Mouse (Mus musculus) myocyte (in vitro differentiated cells): ENCODE measurements at regions not wholly inside any gene's neighbourhood (a gene's known extent, or its start where the extent isn't known, plus 50 kb on each side); places are given as distances from the start of the nearest gene placed in this dataset.

Source experiments
- H3K27me3 ChIP-seq: one replicate; pipeline ENCODE4 v1.6.1; 2011; ENCODE audit not compliant: control insufficient read depth, insufficient read depth, insufficient read length
- H3K36me3 ChIP-seq: one replicate; pipeline ENCODE4 v1.6.1; 2011; ENCODE audit not compliant: control insufficient read depth, insufficient read depth
- H3K4me2 ChIP-seq: one replicate; pipeline ENCODE4 v1.6.1; 2011; ENCODE audit warnings: low read depth, control low read depth
- H3K4me3 ChIP-seq: one replicate; pipeline ENCODE4 v1.5.1; 2011; ENCODE audit warnings: mild to moderate bottlenecking, control low read depth, moderate library complexity
- H3K79me2 ChIP-seq: one replicate; pipeline ENCODE4 v1.6.1; 2011; ENCODE audit not compliant: control insufficient read depth, insufficient read depth
- H3ac ChIP-seq: one replicate; pipeline ENCODE4 v1.6.1; 2011; ENCODE audit not compliant: control insufficient read depth, insufficient read length
- CEBPB ChIP-seq: IDR thresholded peaks from 2 replicates; pipeline ENCODE4 v1.6.1; 2011; ENCODE audit warnings: mild to moderate bottlenecking, moderate library complexity; ENCODE audit not compliant: poor library complexity, insufficient read depth, severe bottlenecking
- E2F4 ChIP-seq: IDR thresholded peaks from one replicate; pipeline ENCODE4 v1.6.1; 2011; ENCODE audit warnings: mild to moderate bottlenecking, control low read depth, moderate library complexity; ENCODE audit not compliant: insufficient read depth
- MAX ChIP-seq: IDR thresholded peaks from one replicate; pipeline ENCODE4 v1.6.1; 2011; ENCODE audit warnings: low read depth, mild to moderate bottlenecking, control low read depth
- MYOD1 ChIP-seq, 3 experiments: IDR thresholded peaks; one replicate each; pipeline ENCODE4 v1.6.1; 2011; ENCODE audit warnings: control low read depth in 2 of 3, low read depth in 2 of 3, mild to moderate bottlenecking in 2 of 3, moderate library complexity in 1 of 3; ENCODE audit not compliant: insufficient read length in 2 of 3, control insufficient read depth in 1 of 3
- MYOG ChIP-seq, 3 experiments: IDR thresholded peaks; one replicate each; pipeline ENCODE4 v1.6.1; 2011; ENCODE audit warnings: control low read depth in 2 of 3, low read depth in 2 of 3, mild to moderate bottlenecking in 2 of 3; ENCODE audit not compliant: insufficient read length in 2 of 3, control insufficient read depth in 1 of 3, insufficient read depth in 1 of 3
- POLR2A ChIP-seq: IDR thresholded peaks from one replicate; pipeline ENCODE4 v1.6.1; 2011; ENCODE audit warnings: low read depth, mild to moderate bottlenecking, control low read depth, moderate library complexity; ENCODE audit not compliant: insufficient read length
- POLR2AphosphoS2 ChIP-seq: IDR thresholded peaks from one replicate; pipeline ENCODE4 v1.6.1; 2011; ENCODE audit warnings: low read depth, control low read depth; ENCODE audit not compliant: insufficient read length
- REST ChIP-seq: IDR thresholded peaks from one replicate; pipeline ENCODE4 v1.6.1; 2011; ENCODE audit warnings: mild to moderate bottlenecking, control low read depth, moderate library complexity; ENCODE audit not compliant: insufficient read depth, insufficient read length
- SRF ChIP-seq: IDR thresholded peaks from one replicate; pipeline ENCODE4 v1.6.1; 2011; ENCODE audit warnings: low read depth; ENCODE audit not compliant: control insufficient read depth, insufficient read length
- TCF12 ChIP-seq: IDR thresholded peaks from one replicate; pipeline ENCODE4 v1.6.1; 2011; ENCODE audit warnings: mild to moderate bottlenecking, control low read depth; ENCODE audit not compliant: poor library complexity, insufficient read depth, severe bottlenecking
- TCF3 ChIP-seq: IDR thresholded peaks from one replicate; pipeline ENCODE4 v1.6.1; 2011; ENCODE audit warnings: low read depth, control low read depth; ENCODE audit not compliant: insufficient read length
- USF1 ChIP-seq: IDR thresholded peaks from one replicate; pipeline ENCODE4 v1.6.1; 2011; ENCODE audit warnings: low read depth, mild to moderate bottlenecking, control low read depth, moderate library complexity

DNA sequence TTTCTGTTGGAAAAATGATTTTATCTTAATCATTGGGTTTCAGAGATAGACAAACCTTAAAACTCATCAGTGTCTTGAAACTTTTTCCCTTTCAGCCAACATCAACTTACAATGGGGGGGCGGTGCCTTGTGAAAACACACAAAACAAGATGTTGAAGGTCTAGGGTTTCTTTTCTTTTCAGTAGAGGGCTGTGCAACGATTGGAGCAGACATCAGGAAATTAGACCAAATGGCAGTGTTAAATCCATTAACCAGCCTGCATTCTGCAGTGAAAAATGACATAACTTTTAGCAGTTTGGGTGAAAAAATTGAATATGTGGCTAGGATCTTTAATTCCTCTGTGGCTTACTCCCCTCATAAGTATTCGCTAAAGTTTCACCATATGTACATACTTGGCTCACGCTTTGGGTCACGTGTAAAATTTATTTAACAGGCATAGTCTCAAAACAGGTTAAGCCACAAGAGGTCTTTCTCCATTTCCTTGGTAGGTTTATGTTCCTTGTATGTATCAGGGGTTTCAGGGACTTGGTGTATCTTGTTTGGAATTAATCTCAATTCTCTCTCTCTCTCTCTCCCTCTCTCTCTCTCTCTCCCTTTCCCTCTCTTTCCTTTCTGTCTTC is 296.8 kb downstream of the Flrt2 start:
- H3K4me3 ChIP-seq, result no peak overlapping the region
- no peak for TF ChIP-seq CEBPB
- TF ChIP-seq POLR2AphosphoS2, result no peak
- TF ChIP-seq MAX, result no peak
- TF ChIP-seq TCF12, result no peak
- no peaks in the 10 kb centered on the region for H3K27me3 ChIP-seq
- H3ac ChIP-seq, result no peak overlapping the region
- no peaks in the 10 kb centered on the region for H3K36me3 ChIP-seq
- no peaks in the 10 kb centered on the region for H3K79me2 ChIP-seq
- no peak overlapping the region for H3K4me2 ChIP-seq

GRCm38 (mm10) chr12:95994963-95995362 is 302.9 kb downstream of the Flrt2 start:
- Histone ChIP-seq H3K79me2 (no peaks in the 10 kb centered on the region), H3K36me3 (no peaks in the 10 kb centered on the region), H3ac (no peak overlapping the region), H3K27me3 (no peaks in the 10 kb centered on the region), H3K4me2 (no peak overlapping the region), H3K4me3 (no peak overlapping the region)
- no peak for TF ChIP-seq MAX
- TF ChIP-seq CEBPB, result no peak
- TF ChIP-seq MYOG (IDR thresholded peaks at IDR 0.05; ENCODE audit: control insufficient read depth in 1 of 3, insufficient read depth in 1 of 3, insufficient read length in 2 of 3, low read depth in 2 of 3), result no peak
- TF ChIP-seq SRF, result no peak
- TF ChIP-seq TCF12, result no peak
- TF ChIP-seq MYOD1 (IDR thresholded peaks at IDR 0.05; ENCODE audit: control insufficient read depth in 1 of 3, insufficient read length in 2 of 3, low read depth in 2 of 3), result no peak
- no peak for TF ChIP-seq POLR2AphosphoS2
- TF ChIP-seq E2F4, result no peak
- TF ChIP-seq TCF3, result no peak
- no peak for TF ChIP-seq POLR2A
- no peak for TF ChIP-seq USF1
- no peak for TF ChIP-seq REST

DNA sequence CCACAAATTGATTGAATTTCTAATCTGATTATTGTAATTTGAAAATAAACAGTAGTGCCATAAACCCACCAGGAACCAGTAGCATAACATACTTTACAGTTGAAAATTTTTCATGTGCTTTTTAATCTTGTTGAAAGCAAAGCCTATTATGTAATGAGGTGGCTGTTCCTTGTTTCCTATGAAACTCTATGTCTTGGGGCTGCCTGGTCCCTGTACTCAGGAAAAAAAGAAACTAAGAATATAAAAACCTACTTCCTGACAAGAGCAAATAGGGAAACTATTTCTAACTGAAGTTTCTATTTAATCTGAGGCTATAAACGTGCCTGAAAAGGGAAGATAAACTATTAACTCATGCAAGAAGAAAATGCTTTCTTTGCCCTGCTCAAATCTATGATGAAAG is 338.2 kb downstream of the Flrt2 start:
- H3K4me3 ChIP-seq, result no peak overlapping the region
- no peak overlapping the region for H3ac ChIP-seq
- TF ChIP-seq POLR2A, result no peak
- TF ChIP-seq MYOD1 (IDR thresholded peaks at IDR 0.05; ENCODE audit: control insufficient read depth in 1 of 3, insufficient read length in 2 of 3, low read depth in 2 of 3), result no peak
- TF ChIP-seq E2F4, result no peak
- no peak for TF ChIP-seq SRF
- no peak for TF ChIP-seq CEBPB
- no peak for TF ChIP-seq POLR2AphosphoS2
- TF ChIP-seq TCF12, result no peak
- TF ChIP-seq MYOG (IDR thresholded peaks at IDR 0.05; ENCODE audit: control insufficient read depth in 1 of 3, insufficient read depth in 1 of 3, insufficient read length in 2 of 3, low read depth in 2 of 3), result no peak
- no peak for TF ChIP-seq TCF3
- no peak for TF ChIP-seq USF1
- no peak for TF ChIP-seq REST
- no peak for TF ChIP-seq MAX
- H3K4me2 ChIP-seq, result no peak overlapping the region
- no peaks in the 10 kb centered on the region for H3K36me3 ChIP-seq
- H3K79me2 ChIP-seq, result no peaks in the 10 kb centered on the region
- no peaks in the 10 kb centered on the region for H3K27me3 ChIP-seq

DNA sequence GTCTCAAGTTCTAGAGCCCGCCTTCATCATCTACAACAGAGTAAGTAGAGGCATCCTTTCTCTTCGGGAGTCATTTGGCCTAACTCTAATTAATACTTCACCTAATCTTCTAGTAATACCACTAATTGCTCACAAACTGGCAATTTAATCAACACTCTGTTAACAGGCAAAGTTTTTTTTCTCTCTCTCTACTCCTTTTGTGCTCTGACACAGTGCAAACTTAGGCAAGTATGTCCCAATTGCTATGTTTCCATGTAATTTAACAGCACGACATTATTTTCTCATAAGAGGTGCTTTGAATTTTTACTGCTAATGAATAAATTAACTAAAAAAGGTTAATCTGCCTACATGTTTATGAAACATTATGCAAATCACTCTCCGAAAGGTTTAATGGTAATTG is 383.3 kb downstream of the Flrt2 start:
- no peak for TF ChIP-seq E2F4
- TF ChIP-seq TCF3, result no peak
- no peak for TF ChIP-seq REST
- no peak overlapping the region for H3K4me2 ChIP-seq

GRCm38 (mm10) chr12:96090995-96091394 is 399.0 kb downstream of the Flrt2 start:
- no peak for TF ChIP-seq REST
- TF ChIP-seq USF1, result no peak
- no peak overlapping the region for H3K4me3 ChIP-seq
- no peak overlapping the region for H3K4me2 ChIP-seq
- no peaks in the 10 kb centered on the region for H3K79me2 ChIP-seq
- H3ac ChIP-seq, result no peak overlapping the region
- no peaks in the 10 kb centered on the region for H3K27me3 ChIP-seq
- H3K36me3 ChIP-seq, result no peaks in the 10 kb centered on the region

More for the DNA sequence above, 383.3 kb downstream of the Flrt2 start:
- no peaks in the 10 kb centered on the region for H3K27me3 ChIP-seq
- no peak overlapping the region for H3K4me3 ChIP-seq
- H3ac ChIP-seq, result no peak overlapping the region
- no peaks in the 10 kb centered on the region for H3K79me2 ChIP-seq
- H3K36me3 ChIP-seq, result no peaks in the 10 kb centered on the region
